Mouse (Mus musculus): ENCODE data around the gene Nr1h4. TPM values are rescaled to one million over a fixed set of nuclear protein-coding genes. Genes with fewer than 3 reads are reported as not detected.

The Nr1h4 gene
- polyA plus RNA-seq, 1 experiment from 2014 or later, result 117 TPM

GRCm38 (mm10) chr10:89444381-89444780, 89.0 kb downstream of the Nr1h4 start:
- Histone ChIP-seq H3K4me3 (ENCODE audit: low read depth, low read length) (peak overlapping the region; percentile 80), H3K27me3 (replicated peaks; ENCODE audit: control insufficient read depth, insufficient read depth, low read length) (no peaks in the 10 kb centered on the region), H3K9ac (ENCODE audit: low read depth, low read length) (no peak overlapping the region), H3K36me3 (ENCODE audit: control insufficient read depth, insufficient read depth) (no peaks in the 10 kb centered on the region), H3K9me3 (ENCODE audit: control insufficient read depth) (no peaks in the 10 kb centered on the region), H3K4me2 (replicated peaks; ENCODE audit: low read depth) (peak overlapping the region; percentile 99), H3K27ac (ENCODE audit: low read depth, low read length) (no peak overlapping the region), H3K4me1 (replicated peaks; ENCODE audit: control insufficient read depth, insufficient read depth, low read length) (no peaks in the 10 kb centered on the region)
- no peak for TF ChIP-seq CTCF (IDR thresholded peaks at IDR 0.05; ENCODE audit: low read depth)
- no peak for ATAC-seq
- 58% methylated on average over 3 of the region's 3 CpGs for WGBS

- peak within 1 kb of the TSS; percentile 99 for H3K4me2 ChIP-seq (replicated peaks; ENCODE audit: low read depth)
- under 1% methylated on average over 39 of the region's 39 CpGs for WGBS
- peak within 1 kb of the TSS; percentile 80 for H3K4me3 ChIP-seq (ENCODE audit: low read depth, low read length)
These were observed 89.7 kb downstream of the Nr1h4 start, which contains the start of gene Gas2l3 for GRCm38 (mm10) chr10:89443623-89444151. Gene Gas2l3 (minus strand): TSS chr10:89443967.

DNA sequence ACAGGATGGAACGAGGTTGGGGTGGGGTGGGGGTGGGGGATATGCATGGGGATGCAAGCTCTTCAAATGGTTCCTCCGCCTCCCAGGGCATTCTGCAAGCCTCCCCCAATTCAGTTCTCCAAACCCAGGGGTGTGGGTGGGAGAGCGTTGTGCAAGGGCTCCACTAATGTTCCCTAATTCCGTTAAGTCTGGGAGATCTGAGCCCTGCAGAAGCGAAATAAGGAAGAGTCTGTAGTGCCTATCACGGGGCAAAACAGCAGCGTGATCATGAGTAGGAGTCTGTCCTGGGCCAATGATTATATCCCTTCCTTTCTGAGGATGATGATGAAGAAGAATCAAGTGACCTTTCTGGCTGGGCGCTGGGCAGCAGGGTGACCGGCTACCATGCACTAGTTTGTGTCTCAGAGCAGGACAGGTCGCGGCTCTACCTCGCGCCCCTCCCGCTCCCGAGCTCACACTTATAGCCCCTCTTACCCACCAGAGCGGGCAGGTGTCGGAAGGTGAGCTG, 90.2 kb downstream of the Nr1h4 start:
- Histone ChIP-seq H3K27me3 (replicated peaks; ENCODE audit: control insufficient read depth, insufficient read depth, low read length) (no peaks in the 10 kb centered on the region), H3K9ac (ENCODE audit: low read depth, low read length) (peak overlapping the region; percentile 57), H3K27ac (ENCODE audit: low read depth, low read length) (peak overlapping the region; percentile 80), H3K4me2 (replicated peaks; ENCODE audit: low read depth) (peak overlapping the region; percentile 99), H3K36me3 (ENCODE audit: control insufficient read depth, insufficient read depth) (no peaks in the 10 kb centered on the region), H3K9me3 (ENCODE audit: control insufficient read depth) (no peaks in the 10 kb centered on the region), H3K4me3 (ENCODE audit: low read depth, low read length) (peak overlapping the region; percentile 80), H3K4me1 (replicated peaks; ENCODE audit: control insufficient read depth, insufficient read depth, low read length) (no peaks in the 10 kb centered on the region)
- no peak for TF ChIP-seq CTCF (IDR thresholded peaks at IDR 0.05; ENCODE audit: low read depth)
- WGBS, result under 1% methylated on average over 17 of the region's 17 CpGs
- peak; percentile 37 for ATAC-seq

More at GRCm38 (mm10) chr10:89443623-89444151, 89.7 kb downstream of the Nr1h4 start, which contains the start of gene Gas2l3:
- H3K9ac ChIP-seq (ENCODE audit: low read depth, low read length), result peak within 1 kb of the TSS; percentile 57
- no peaks in the 10 kb centered on the region for H3K36me3 ChIP-seq (ENCODE audit: control insufficient read depth, insufficient read depth)
- no peaks in the 10 kb centered on the region for H3K27me3 ChIP-seq (replicated peaks; ENCODE audit: control insufficient read depth, insufficient read depth, low read length)
- peak; percentile 92 for ATAC-seq
- no peak for TF ChIP-seq CTCF (IDR thresholded peaks at IDR 0.05; ENCODE audit: low read depth)
- H3K4me1 ChIP-seq (replicated peaks; ENCODE audit: control insufficient read depth, insufficient read depth, low read length), result no peaks in the 10 kb centered on the region
- H3K27ac ChIP-seq (ENCODE audit: low read depth, low read length), result peak within 1 kb of the TSS; percentile 80
- no peaks in the 10 kb centered on the region for H3K9me3 ChIP-seq (ENCODE audit: control insufficient read depth)

GRCm38 (mm10) chr10:89442640-89443039, 90.7 kb downstream of the Nr1h4 start:
- H3K4me2 ChIP-seq (replicated peaks; ENCODE audit: low read depth), result peak overlapping the region; percentile 99
- H3K4me1 ChIP-seq (replicated peaks; ENCODE audit: control insufficient read depth, insufficient read depth, low read length), result no peaks in the 10 kb centered on the region
- no peak for TF ChIP-seq CTCF (IDR thresholded peaks at IDR 0.05; ENCODE audit: low read depth)
- peak overlapping the region; percentile 80 for H3K4me3 ChIP-seq (ENCODE audit: low read depth, low read length)
- 3% methylated on average over 4 of the region's 4 CpGs for WGBS
- 0 out of 2 replicates have a peak, but pooled peaks have one; percentile 17 for ATAC-seq
- no peaks in the 10 kb centered on the region for H3K9me3 ChIP-seq (ENCODE audit: control insufficient read depth)
- peak overlapping the region; percentile 57; the same call in 1 of the 2 replicates for H3K9ac ChIP-seq (ENCODE audit: low read depth, low read length)
- no peaks in the 10 kb centered on the region for H3K36me3 ChIP-seq (ENCODE audit: control insufficient read depth, insufficient read depth)
- H3K27ac ChIP-seq (ENCODE audit: low read depth, low read length), result peak overlapping the region; percentile 80; the same call in 1 of the 2 replicates
- H3K27me3 ChIP-seq (replicated peaks; ENCODE audit: control insufficient read depth, insufficient read depth, low read length), result no peaks in the 10 kb centered on the region

- H3K27me3 ChIP-seq (replicated peaks; ENCODE audit: control insufficient read depth, insufficient read depth, low read length), result no peaks in the 10 kb centered on the region
- H3K27ac ChIP-seq (ENCODE audit: low read depth, low read length), result no peak overlapping the region
- no peak overlapping the region for H3K9ac ChIP-seq (ENCODE audit: low read depth, low read length)
- no peak overlapping the region for H3K4me2 ChIP-seq (replicated peaks; ENCODE audit: low read depth)
- H3K4me3 ChIP-seq (ENCODE audit: low read depth, low read length), result no peak overlapping the region
- 0 out of 2 replicates have a peak, but pooled peaks cover 4% of the 10 kb centered on the region for H3K36me3 ChIP-seq (ENCODE audit: control insufficient read depth, insufficient read depth)
- no peaks in the 10 kb centered on the region for H3K9me3 ChIP-seq (ENCODE audit: control insufficient read depth)
- ATAC-seq, result no peak
- WGBS, result 90% methylated on average over 3 of the region's 3 CpGs
- no peak for TF ChIP-seq CTCF (IDR thresholded peaks at IDR 0.05; ENCODE audit: low read depth)
- no peaks in the 10 kb centered on the region for H3K4me1 ChIP-seq (replicated peaks; ENCODE audit: control insufficient read depth, insufficient read depth, low read length)
These were observed 91.4 kb downstream of the Nr1h4 start for GRCm38 (mm10) chr10:89441961-89442360.

DNA sequence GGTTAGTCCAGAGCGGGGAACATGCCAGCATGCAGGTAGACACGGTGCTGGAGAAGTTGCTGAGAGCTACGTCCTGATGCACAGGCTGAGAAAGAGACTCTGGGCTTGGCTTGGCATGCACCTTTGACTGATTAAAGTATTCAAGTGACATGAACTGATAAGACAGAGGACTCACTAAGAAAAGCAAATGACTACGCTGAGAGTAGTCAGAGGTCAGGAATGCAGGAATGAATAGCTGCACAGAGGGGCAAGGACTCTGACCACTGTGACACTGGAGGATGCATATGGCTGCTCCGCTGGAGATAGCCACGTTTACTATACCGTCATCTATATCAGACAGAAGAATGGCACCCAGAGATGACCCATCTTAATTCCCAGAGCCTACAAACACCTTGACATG, 94.0 kb downstream of the Nr1h4 start:
- Histone ChIP-seq H3K36me3 (ENCODE audit: control insufficient read depth, insufficient read depth) (0 out of 2 replicates have a peak, but pooled peaks cover 4% of the 10 kb centered on the region), H3K4me3 (ENCODE audit: low read depth, low read length) (no peak overlapping the region), H3K27me3 (replicated peaks; ENCODE audit: control insufficient read depth, insufficient read depth, low read length) (no peaks in the 10 kb centered on the region), H3K4me1 (replicated peaks; ENCODE audit: control insufficient read depth, insufficient read depth, low read length) (no peaks in the 10 kb centered on the region), H3K27ac (ENCODE audit: low read depth, low read length) (no peak overlapping the region), H3K4me2 (replicated peaks; ENCODE audit: low read depth) (no peak overlapping the region), H3K9ac (ENCODE audit: low read depth, low read length) (no peak overlapping the region), H3K9me3 (ENCODE audit: control insufficient read depth) (no peaks in the 10 kb centered on the region)
- WGBS, result 58% methylated on average over 7 of the region's 7 CpGs
- TF ChIP-seq CTCF (IDR thresholded peaks at IDR 0.05; ENCODE audit: low read depth), result no peak
- peak; percentile 44 for ATAC-seq

All from intestine, postnatal 0 days (tissue).